Mouse (Mus musculus): Measurements from ENCODE around the gene Rcor3. TPM values are rescaled to one million over a fixed set of nuclear protein-coding genes. Genes with fewer than 3 reads are reported as not detected.

Gene Rcor3
- 21.3 and 26.1 TPM in 2 replicates for polyA plus RNA-seq (2016; fragmentation: Nextera tagmentation; extraction: Ambion mirVana)

GRCm38 (mm10) chr1:192137926-192138910 lies at the start of gene Rcor3:
Rcor3 (minus strand) TSS chr1:192138062.
- Histone ChIP-seq H3K27me3 (no peaks in the 10 kb centered on the region), H3K4me1 (peaks cover 15% of the 10 kb centered on the region), H3K4me3 (peak within 1 kb of the TSS; percentile 84), H3K9ac (replicated peaks) (peak within 1 kb of the TSS; percentile 94), H3K27ac (replicated peaks) (peak within 1 kb of the TSS; percentile 98), H3K9me3 (no peaks in the 10 kb centered on the region), H3K4me2 (replicated peaks) (peak within 1 kb of the TSS; percentile 98), H3K36me3 (no peaks in the 10 kb centered on the region)
- WGBS: 0% methylated on average over 63 of the region's 88 CpGs
- peak; percentile 87 for ATAC-seq (ENCODE audit: low FRiP score, low read depth)

- no peak overlapping the region for H3K27ac ChIP-seq (replicated peaks)
- ATAC-seq (ENCODE audit: low FRiP score, low read depth): no peak
- H3K27me3 ChIP-seq: no peaks in the 10 kb centered on the region
- H3K4me1 ChIP-seq: no peaks in the 10 kb centered on the region
- no peak overlapping the region for H3K9ac ChIP-seq (replicated peaks)
- H3K36me3 ChIP-seq: no peaks in the 10 kb centered on the region
- no peak overlapping the region for H3K4me3 ChIP-seq
- H3K9me3 ChIP-seq: no peaks in the 10 kb centered on the region
- WGBS: 89% methylated on average over 4 of the region's 4 CpGs
- no peak overlapping the region for H3K4me2 ChIP-seq (replicated peaks)
Measured at GRCm38 (mm10) chr1:192181696-192182257, 43.9 kb upstream of the Rcor3 start.

- Histone ChIP-seq H3K27ac (replicated peaks) (no peak overlapping the region), H3K9ac (replicated peaks) (no peak overlapping the region), H3K9me3 (no peaks in the 10 kb centered on the region), H3K4me2 (replicated peaks) (no peak overlapping the region), H3K36me3 (no peaks in the 10 kb centered on the region), H3K27me3 (no peaks in the 10 kb centered on the region), H3K4me3 (no peak overlapping the region), H3K4me1 (no peaks in the 10 kb centered on the region)
- WGBS: 88% methylated on average over 3 of the region's 3 CpGs
- ATAC-seq (ENCODE audit: low FRiP score, low read depth): no peak
Measured at GRCm38 (mm10) chr1:192179877-192180276, 42.0 kb upstream of the Rcor3 start.

GRCm38 (mm10) chr1:192171477-192171876 lies 33.6 kb upstream of the Rcor3 start:
- Histone ChIP-seq H3K27me3 (no peaks in the 10 kb centered on the region), H3K4me1 (no peaks in the 10 kb centered on the region), H3K9ac (replicated peaks) (no peak overlapping the region), H3K4me3 (no peak overlapping the region), H3K36me3 (no peaks in the 10 kb centered on the region), H3K4me2 (replicated peaks) (no peak overlapping the region), H3K27ac (replicated peaks) (no peak overlapping the region), H3K9me3 (no peaks in the 10 kb centered on the region)
- no peak for ATAC-seq (ENCODE audit: low FRiP score, low read depth)
- WGBS: 95% methylated on average over 3 of the region's 3 CpGs

GRCm38 (mm10) chr1:192151179-192151578 lies 13.3 kb upstream of the Rcor3 start:
- H3K27ac ChIP-seq (replicated peaks): no peak overlapping the region
- H3K9ac ChIP-seq (replicated peaks): no peak overlapping the region
- H3K9me3 ChIP-seq: no peaks in the 10 kb centered on the region
- no peak overlapping the region for H3K4me3 ChIP-seq
- ATAC-seq (ENCODE audit: low FRiP score, low read depth): no peak
- H3K4me2 ChIP-seq (replicated peaks): no peak overlapping the region
- WGBS: 94% methylated on average over 4 of the region's 4 CpGs
- H3K27me3 ChIP-seq: no peaks in the 10 kb centered on the region
- H3K4me1 ChIP-seq: no peaks in the 10 kb centered on the region
- no peaks in the 10 kb centered on the region for H3K36me3 ChIP-seq

GRCm38 (mm10) chr1:192140313-192140712 lies 2.5 kb upstream of the Rcor3 start:
- Histone ChIP-seq H3K4me2 (replicated peaks) (no peak overlapping the region), H3K27me3 (no peaks in the 10 kb centered on the region), H3K27ac (replicated peaks) (no peak overlapping the region), H3K4me3 (no peak overlapping the region), H3K4me1 (peaks cover 15% of the 10 kb centered on the region), H3K9me3 (no peaks in the 10 kb centered on the region), H3K9ac (replicated peaks) (no peak overlapping the region), H3K36me3 (no peaks in the 10 kb centered on the region)
- 94% methylated on average over 2 of the region's 2 CpGs for WGBS
- no peak for ATAC-seq (ENCODE audit: low FRiP score, low read depth)

- ATAC-seq (ENCODE audit: low FRiP score, low read depth): peak; percentile 29
- Histone ChIP-seq H3K4me3 (peak overlapping the region; percentile 84), H3K4me1 (peaks cover 15% of the 10 kb centered on the region), H3K27me3 (no peaks in the 10 kb centered on the region), H3K4me2 (replicated peaks) (peak overlapping the region; percentile 98), H3K9me3 (no peaks in the 10 kb centered on the region), H3K27ac (replicated peaks) (peak overlapping the region; percentile 98), H3K9ac (replicated peaks) (peak overlapping the region; percentile 94), H3K36me3 (no peaks in the 10 kb centered on the region)
- WGBS: 0% methylated on average over 33 of the region's 61 CpGs
Measured at GRCm38 (mm10) chr1:192137291-192137925, 454 bp downstream of the Rcor3 start.

GRCm38 (mm10) chr1:192136561-192137290 lies 1.1 kb downstream of the Rcor3 start:
- ATAC-seq (ENCODE audit: low FRiP score, low read depth): peak; percentile 83
- Histone ChIP-seq H3K4me1 (peaks cover 15% of the 10 kb centered on the region), H3K27ac (replicated peaks) (peak overlapping the region; percentile 98), H3K27me3 (no peaks in the 10 kb centered on the region), H3K4me3 (peak overlapping the region; percentile 84), H3K9me3 (no peaks in the 10 kb centered on the region), H3K36me3 (no peaks in the 10 kb centered on the region), H3K9ac (replicated peaks) (peak overlapping the region; percentile 94), H3K4me2 (replicated peaks) (peak overlapping the region; percentile 98)
- under 1% methylated on average over 50 of the region's 55 CpGs for WGBS

GRCm38 (mm10) chr1:192130202-192130601 lies 7.7 kb downstream of the Rcor3 start:
- no peak overlapping the region for H3K9ac ChIP-seq (replicated peaks)
- H3K27ac ChIP-seq (replicated peaks): no peak overlapping the region
- 94% methylated on average over 1 of the region's 1 CpGs for WGBS
- H3K36me3 ChIP-seq: peaks cover 7% of the 10 kb centered on the region; the same call in 1 of the 2 replicates
- ATAC-seq (ENCODE audit: low FRiP score, low read depth): no peak
- no peak overlapping the region for H3K4me2 ChIP-seq (replicated peaks)
- no peak overlapping the region for H3K4me3 ChIP-seq
- no peaks in the 10 kb centered on the region for H3K9me3 ChIP-seq
- no peaks in the 10 kb centered on the region for H3K4me1 ChIP-seq
- H3K27me3 ChIP-seq: no peaks in the 10 kb centered on the region

GRCm38 (mm10) chr1:192128343-192128742 lies 9.5 kb downstream of the Rcor3 start:
- no peak for ATAC-seq (ENCODE audit: low FRiP score, low read depth)
- no peak overlapping the region for H3K27ac ChIP-seq (replicated peaks)
- H3K4me1 ChIP-seq: no peaks in the 10 kb centered on the region
- no peak overlapping the region for H3K4me2 ChIP-seq (replicated peaks)
- no peak overlapping the region for H3K4me3 ChIP-seq
- H3K36me3 ChIP-seq: peaks cover 15% of the 10 kb centered on the region
- no peak overlapping the region for H3K9ac ChIP-seq (replicated peaks)
- H3K27me3 ChIP-seq: no peaks in the 10 kb centered on the region
- WGBS: 97% methylated on average over 8 of the region's 8 CpGs
- no peaks in the 10 kb centered on the region for H3K9me3 ChIP-seq

- H3K9me3 ChIP-seq: no peaks in the 10 kb centered on the region
- H3K36me3 ChIP-seq: peaks cover 34% of the 10 kb centered on the region
- no peak overlapping the region for H3K4me3 ChIP-seq
- H3K4me2 ChIP-seq (replicated peaks): no peak overlapping the region
- 89% methylated on average over 6 of the region's 6 CpGs for WGBS
- H3K4me1 ChIP-seq: no peaks in the 10 kb centered on the region
- no peaks in the 10 kb centered on the region for H3K27me3 ChIP-seq
- H3K9ac ChIP-seq (replicated peaks): no peak overlapping the region
- no peak for ATAC-seq (ENCODE audit: low FRiP score, low read depth)
- no peak overlapping the region for H3K27ac ChIP-seq (replicated peaks)
Measured at GRCm38 (mm10) chr1:192125761-192126160, 12.1 kb downstream of the Rcor3 start.
